Mouse (Mus musculus) hindbrain, embryonic 12.5 days (tissue): Measurements from ENCODE around the gene Hist1h4d. TPM values are rescaled to one million over a fixed set of nuclear protein-coding genes. Genes with fewer than 3 reads are reported as not detected.
A peak's percentile ranks its signal among the peaks of the same experiment; 100 is the strongest.
"Not testable (repeated sequence)": the region's sequence is repeated elsewhere in the genome, so short reads cannot be mapped to it uniquely, and the experiment has no call there.

Experiments
- ATAC-seq: fragments of 200-750 bp; cut with Nextera tagmentation; 2 replicates; pipeline ENCODE4 v1.8.0; 2017; ENCODE audit warnings: moderate TSS enrichment; ENCODE audit not compliant: low FRiP score
- H3K27ac ChIP-seq: fragments of 300-500 bp; sonication (generic); 2 replicates; pipeline ENCODE4 v1.5.1; 2016; ENCODE audit warnings: mild to moderate bottlenecking
- H3K27me3 ChIP-seq: fragments of 300-500 bp; sonication (generic); 2 replicates; pipeline ENCODE4 v1.6.1; 2016; ENCODE audit warnings: mild to moderate bottlenecking
- H3K36me3 ChIP-seq: fragments of 300-500 bp; sonication (generic); 2 replicates; pipeline ENCODE4 v1.6.1; 2016; ENCODE audit warnings: mild to moderate bottlenecking
- H3K4me1 ChIP-seq: fragments of 300-500 bp; sonication (generic); 2 replicates; pipeline ENCODE4 v1.6.1; 2016
- H3K4me2 ChIP-seq: fragments of 300-500 bp; sonication (generic); replicated peaks from 2 replicates; pipeline ENCODE4 v1.6.1; 2016; ENCODE audit warnings: mild to moderate bottlenecking
- H3K4me3 ChIP-seq: fragments of 300-500 bp; sonication (generic); 2 replicates; pipeline ENCODE4 v1.5.1; 2016; ENCODE audit warnings: mild to moderate bottlenecking
- H3K9ac ChIP-seq: fragments of 300-500 bp; sonication (generic); 2 replicates; pipeline ENCODE4 v1.6.1; 2016; ENCODE audit warnings: mild to moderate bottlenecking, moderate library complexity
- H3K9me3 ChIP-seq: fragments of 300-500 bp; sonication (generic); replicated peaks from 2 replicates; pipeline ENCODE4 v1.6.1; 2016; ENCODE audit warnings: mild to moderate bottlenecking
- WGBS: fragments of 180-500 bp; shearing (Covaris S2); methylation state at CpG from one replicate; pipeline ENCODE4 v1.1.7; 2016; 5-methylcytosine and 5-hydroxymethylcytosine counted together
- polyA plus RNA-seq: library from polyadenylated mRNA; unstranded; fragments of >200 nt; fragmentation: Nextera tagmentation; extraction: Ambion mirVana; gene quantifications from 2 replicates; pipeline ENCODE4 v1.2.1, GENCODE M21; 2016

Hist1h4d gene
- polyA plus RNA-seq, 1 experiment from 2014 or later: 82.3 TPM

GRCm38 (mm10) chr13:23554925-23555838, 26.2 kb upstream of the Hist1h4d start:
- H3K9ac ChIP-seq: peak overlapping the region; percentile 72
- no peaks in the 10 kb centered on the region for H3K9me3 ChIP-seq
- H3K36me3 ChIP-seq: no peaks in the 10 kb centered on the region
- H3K4me3 ChIP-seq: peak overlapping the region; percentile 46
- H3K4me1 ChIP-seq: peaks cover 17% of the 10 kb centered on the region
- H3K27me3 ChIP-seq: no peaks in the 10 kb centered on the region
- H3K27ac ChIP-seq: peak overlapping the region; percentile 89
- H3K4me2 ChIP-seq: peak overlapping the region; percentile 98
- ATAC-seq: peak; percentile 89
- under 1% methylated on average over 54 of the region's 54 CpGs for WGBS

- Histone ChIP-seq H3K9ac (peak overlapping the region; percentile 72), H3K27ac (peak overlapping the region; percentile 89), H3K9me3 (no peaks in the 10 kb centered on the region), H3K4me1 (peaks cover 13% of the 10 kb centered on the region), H3K27me3 (no peaks in the 10 kb centered on the region), H3K36me3 (no peaks in the 10 kb centered on the region), H3K4me3 (peak overlapping the region; percentile 46), H3K4me2 (peak overlapping the region; percentile 98)
- under 1% methylated on average over 18 of the region's 18 CpGs for WGBS
- peak; percentile 81 for ATAC-seq
Measured at GRCm38 (mm10) chr13:23555839-23556416, 25.5 kb upstream of the Hist1h4d start.

GRCm38 (mm10) chr13:23556906-23557305, 24.5 kb upstream of the Hist1h4d start:
- no peaks in the 10 kb centered on the region for H3K9me3 ChIP-seq
- no peak for ATAC-seq
- H3K9ac ChIP-seq: no peak overlapping the region
- no peaks in the 10 kb centered on the region for H3K36me3 ChIP-seq
- H3K4me1 ChIP-seq: peaks cover 11% of the 10 kb centered on the region
- no peaks in the 10 kb centered on the region for H3K27me3 ChIP-seq
- WGBS: 75% methylated on average over 3 of the region's 3 CpGs
- no peak overlapping the region for H3K4me3 ChIP-seq
- peak overlapping the region; percentile 98 for H3K4me2 ChIP-seq
- H3K27ac ChIP-seq: 0 out of 2 replicates have a peak overlapping the region, but pooled peaks have one; percentile 35

GRCm38 (mm10) chr13:23560699-23561098, 20.7 kb upstream of the Hist1h4d start:
- not testable (repeated sequence) for H3K4me1 ChIP-seq, H3K9ac ChIP-seq, H3K9me3 ChIP-seq, H3K27me3 ChIP-seq, H3K4me2 ChIP-seq, H3K27ac ChIP-seq, H3K36me3 ChIP-seq, ATAC-seq, H3K4me3 ChIP-seq
- 17% methylated on average over 2 of the region's 2 CpGs for WGBS

GRCm38 (mm10) chr13:23561531-23561882, 19.9 kb upstream of the Hist1h4d start:
- H3K9me3 ChIP-seq, H3K27me3 ChIP-seq, ATAC-seq, H3K36me3 ChIP-seq, H3K4me1 ChIP-seq: not testable (repeated sequence)
- 0% methylated on average over 2 of the region's 5 CpGs for WGBS
- peak overlapping the region; percentile 98 for H3K27ac ChIP-seq
- H3K9ac ChIP-seq: 0 out of 2 replicates have a peak overlapping the region, but pooled peaks have one; percentile 53
- H3K4me2 ChIP-seq: peak overlapping the region; percentile 85
- H3K4me3 ChIP-seq: peak overlapping the region; percentile 42

GRCm38 (mm10) chr13:23561883-23562659, 19.3 kb upstream of the Hist1h4d start, which contains the start of gene Hist1h3e:
TSS of gene Hist1h3e (minus strand) at chr13:23562369.
- not testable (repeated sequence) for H3K36me3 ChIP-seq, H3K27me3 ChIP-seq, H3K4me1 ChIP-seq, H3K9me3 ChIP-seq
- H3K4me3 ChIP-seq: peak within 1 kb of the TSS; percentile 42
- ATAC-seq: peak; percentile 98
- peak within 1 kb of the TSS; percentile 85 for H3K4me2 ChIP-seq
- H3K9ac ChIP-seq: peak within 1 kb of the TSS; percentile 53
- WGBS: 0% methylated on average over 50 of the region's 67 CpGs
- H3K27ac ChIP-seq: peak within 1 kb of the TSS; percentile 98

GRCm38 (mm10) chr13:23562699-23563462, 18.5 kb upstream of the Hist1h4d start:
- H3K9ac ChIP-seq: peak overlapping the region; percentile 53
- peak overlapping the region; percentile 98 for H3K27ac ChIP-seq
- H3K9me3 ChIP-seq: no peaks in the 10 kb centered on the region
- H3K36me3 ChIP-seq: no peaks in the 10 kb centered on the region
- H3K27me3 ChIP-seq: no peaks in the 10 kb centered on the region
- peak overlapping the region; percentile 42 for H3K4me3 ChIP-seq
- WGBS: 4% methylated on average over 18 of the region's 18 CpGs
- peak overlapping the region; percentile 85 for H3K4me2 ChIP-seq
- no peaks in the 10 kb centered on the region for H3K4me1 ChIP-seq
- ATAC-seq: peak; percentile 46

GRCm38 (mm10) chr13:23564482-23564881, 16.9 kb upstream of the Hist1h4d start:
- H3K27me3 ChIP-seq: no peaks in the 10 kb centered on the region
- H3K4me1 ChIP-seq: no peaks in the 10 kb centered on the region
- no peaks in the 10 kb centered on the region for H3K9me3 ChIP-seq
- 99% methylated on average over 2 of the region's 2 CpGs for WGBS
- no peak overlapping the region for H3K4me3 ChIP-seq
- no peak overlapping the region for H3K9ac ChIP-seq
- no peak overlapping the region for H3K27ac ChIP-seq
- H3K4me2 ChIP-seq: no peak overlapping the region
- no peak for ATAC-seq
- H3K36me3 ChIP-seq: no peaks in the 10 kb centered on the region

DNA sequence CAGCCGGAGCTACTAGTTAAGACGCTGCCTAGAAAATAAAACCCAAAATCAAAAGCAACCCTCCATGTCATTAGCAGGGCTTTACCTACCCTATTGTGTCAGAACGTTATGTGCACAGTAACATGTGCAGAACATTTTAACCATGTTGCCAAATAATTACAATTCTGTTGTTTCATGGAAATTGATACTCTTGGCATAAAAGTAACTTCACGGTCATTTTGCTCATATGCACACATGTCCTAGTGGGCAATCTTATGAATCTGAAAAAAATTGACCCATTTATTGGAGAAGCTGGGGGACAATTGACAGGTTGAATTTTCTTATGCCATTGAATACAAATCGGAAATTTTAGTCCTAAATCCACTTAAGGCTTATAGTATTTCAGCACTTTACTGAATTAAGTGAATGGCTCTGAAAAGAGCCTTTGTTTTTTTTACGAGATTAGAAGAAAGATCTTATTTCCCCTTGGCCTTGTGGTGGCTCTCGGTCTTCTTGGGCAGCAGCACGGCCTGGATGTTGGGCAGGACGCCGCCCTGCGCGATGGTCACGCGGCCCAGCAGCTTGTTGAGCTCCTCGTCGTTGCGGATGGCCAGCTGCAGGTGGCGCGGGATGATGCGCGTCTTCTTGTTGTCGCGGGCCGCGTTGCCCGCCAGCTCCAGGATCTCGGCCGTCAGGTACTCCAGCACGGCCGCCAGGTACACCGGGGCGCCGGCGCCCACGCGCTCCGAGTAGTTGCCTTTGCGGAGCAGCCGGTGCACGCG, 11.0 kb upstream of the Hist1h4d start:
- not testable (repeated sequence) for H3K36me3 ChIP-seq, H3K9me3 ChIP-seq, H3K27me3 ChIP-seq
- 2% methylated on average over 22 of the region's 41 CpGs for WGBS
- Histone ChIP-seq H3K4me3 (peak overlapping the region; percentile 45), H3K4me1 (peaks cover 19% of the 10 kb centered on the region), H3K27ac (peak overlapping the region; percentile 96), H3K9ac (peak overlapping the region; percentile 47), H3K4me2 (peak overlapping the region; percentile 81)
- ATAC-seq: peak; percentile 7; the same call in 1 of the 2 replicates

DNA sequence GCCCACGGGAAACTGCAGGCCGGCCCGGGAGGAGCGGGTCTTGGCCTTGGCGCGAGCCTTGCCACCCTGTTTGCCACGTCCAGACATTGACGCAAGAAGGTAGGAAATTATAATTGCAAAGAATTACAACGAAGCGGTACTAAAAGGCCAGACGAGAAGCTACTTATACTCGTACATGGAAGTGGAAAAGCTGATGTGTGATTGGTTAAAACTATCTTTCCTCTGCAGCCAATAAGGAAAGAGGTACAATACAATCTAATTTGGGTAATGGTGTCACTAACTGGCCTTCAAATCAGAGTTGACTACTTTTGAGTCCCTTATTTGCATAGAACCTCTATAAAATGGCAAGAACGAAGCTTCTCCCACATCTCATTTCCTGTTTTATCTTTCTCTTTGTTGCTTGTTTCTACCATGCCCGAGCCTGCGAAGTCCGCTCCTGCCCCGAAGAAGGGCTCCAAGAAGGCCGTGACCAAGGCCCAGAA, 10.3 kb upstream of the Hist1h4d start, which contains the start of the genes Hist1h2ae and Hist1h2bg:
TSS of gene Hist1h2ae (minus strand) at position 199 of the 482 bp plus-strand sequence.
TSS of gene Hist1h2bg (plus strand) at position 375 of the 482 bp plus-strand sequence.
- ATAC-seq: peak; percentile 93
- Histone ChIP-seq H3K27ac (peak within 1 kb of the TSS; percentile 96), H3K4me1 (peaks cover 21% of the 10 kb centered on the region), H3K36me3 (no peaks in the 10 kb centered on the region), H3K27me3 (no peaks in the 10 kb centered on the region), H3K9ac (peak within 1 kb of the TSS; percentile 71), H3K9me3 (no peaks in the 10 kb centered on the region), H3K4me3 (peak within 1 kb of the TSS; percentile 45), H3K4me2 (peak within 1 kb of the TSS; percentile 81)
- 0% methylated on average over 18 of the region's 18 CpGs for WGBS
